Mouse (Mus musculus): ENCODE measurements around the gene Pfdn6.

The Pfdn6 gene

DNA sequence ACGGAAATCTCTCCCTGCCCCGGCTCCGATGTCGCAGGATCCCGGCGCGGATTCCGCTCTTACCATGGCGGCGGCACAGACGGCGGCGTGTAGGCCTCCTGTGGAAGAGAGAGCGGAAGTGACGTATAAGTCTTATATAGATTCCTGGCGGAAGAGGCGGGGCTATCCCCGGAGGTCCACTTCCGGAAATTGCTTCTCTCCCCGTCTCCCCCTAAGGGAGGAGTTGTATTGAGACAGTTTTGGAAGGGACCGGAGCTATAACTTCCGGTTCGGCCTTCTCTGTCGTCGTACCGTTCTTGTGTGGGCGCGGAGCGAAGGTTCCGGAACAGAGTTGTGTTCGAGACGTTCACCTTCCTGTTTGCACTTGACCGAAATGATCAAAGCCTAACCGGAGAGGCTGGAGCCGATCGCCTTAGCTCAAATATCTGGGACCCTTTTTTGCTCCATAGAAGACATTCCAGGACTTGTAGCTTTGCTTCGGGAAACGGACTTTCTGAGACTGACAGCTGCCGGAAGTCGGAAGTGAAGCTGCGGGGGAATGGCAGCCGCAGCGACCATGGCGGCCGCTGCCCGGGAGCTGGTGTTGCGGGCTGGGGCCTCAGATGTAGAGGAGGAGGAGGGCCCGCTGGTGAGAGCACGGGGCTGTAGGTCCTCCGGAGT lies 15.5 kb upstream of the Pfdn6 start, which contains the start of the genes Vps52 and Rps18:
Gene Vps52 (plus strand): TSS at position 258 of the 660 bp plus-strand sequence.
Gene Rps18 (minus strand): TSS at position 447 of the 660 bp plus-strand sequence.
- peak; percentile 96 to 97 for DNase-seq (ENCODE audit: low spot score in 2 of 2)

DNA sequence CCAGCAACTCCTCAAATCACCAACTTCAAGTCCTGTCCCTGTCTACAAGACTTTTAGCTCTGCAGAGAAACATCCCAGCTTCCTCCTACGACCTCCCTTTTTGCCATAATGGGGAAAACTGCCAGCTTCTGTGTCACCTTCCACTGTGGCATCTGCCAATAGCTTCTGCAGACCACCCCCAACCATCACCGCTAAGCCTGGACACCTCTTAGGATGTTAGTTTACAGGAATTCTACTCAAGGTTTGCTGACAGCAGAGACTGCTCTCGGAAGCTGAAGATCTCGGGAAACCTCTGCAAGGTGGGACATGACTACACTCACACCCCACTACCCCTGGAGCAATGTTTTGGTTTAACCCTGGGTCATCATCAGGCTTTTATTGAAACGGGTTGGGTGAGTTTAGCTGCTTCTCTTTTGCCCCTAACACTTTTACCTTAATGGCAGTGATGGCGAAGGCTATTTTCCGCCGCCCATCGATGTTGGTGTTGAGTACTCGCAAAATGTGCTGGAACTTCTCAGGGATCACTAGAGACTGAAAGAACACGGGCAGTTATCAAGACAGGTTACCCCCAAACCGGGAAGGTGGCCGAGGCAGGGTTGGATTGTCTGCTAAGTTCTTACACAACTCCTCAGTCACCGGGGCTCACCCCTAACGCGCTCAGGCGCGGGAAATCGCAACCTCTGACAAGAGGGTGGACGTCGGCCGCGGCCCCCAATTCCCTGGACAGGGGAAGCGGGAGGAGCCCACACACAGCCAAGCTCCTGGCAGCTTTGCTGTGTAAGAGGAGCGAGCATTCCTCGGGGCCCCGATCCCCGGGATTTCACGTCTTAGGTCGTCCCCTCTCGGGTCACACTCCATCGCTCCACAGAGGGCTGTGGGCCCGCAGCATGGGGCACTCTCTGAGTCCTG lies 14.8 kb upstream of the Pfdn6 start:
- DNase-seq (ENCODE audit: low spot score in 2 of 2), result no peak

DNA sequence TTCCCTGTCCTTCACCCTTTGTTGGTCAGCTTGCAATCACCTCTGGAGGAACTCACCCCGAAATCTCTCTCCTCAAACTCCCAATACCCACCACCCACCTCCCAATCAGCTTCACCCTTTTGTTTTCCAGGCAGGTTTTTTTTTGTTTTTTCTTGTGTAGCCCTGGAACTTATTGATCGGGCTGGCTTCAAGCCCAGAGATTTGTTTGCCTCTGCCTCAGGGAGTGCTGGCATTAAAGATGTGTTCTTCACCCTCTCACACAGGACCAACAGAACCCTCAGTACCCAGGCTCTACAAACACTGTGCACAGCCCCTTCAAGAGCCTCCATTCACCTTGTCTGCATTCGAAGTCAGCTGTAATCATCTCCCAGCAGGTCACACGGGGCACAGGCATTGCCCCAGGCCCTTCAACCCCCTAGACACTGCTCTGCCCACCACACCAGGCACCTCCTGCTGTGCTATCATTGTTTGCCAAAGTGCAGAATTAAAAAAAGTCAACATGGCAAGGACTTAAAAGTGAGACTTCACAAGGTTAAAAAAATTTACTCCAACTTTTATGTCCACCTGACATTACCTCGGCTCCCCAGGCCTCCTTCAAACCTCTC lies 13.9 kb upstream of the Pfdn6 start:
- no peak for DNase-seq (ENCODE audit: low spot score in 2 of 2)

DNA sequence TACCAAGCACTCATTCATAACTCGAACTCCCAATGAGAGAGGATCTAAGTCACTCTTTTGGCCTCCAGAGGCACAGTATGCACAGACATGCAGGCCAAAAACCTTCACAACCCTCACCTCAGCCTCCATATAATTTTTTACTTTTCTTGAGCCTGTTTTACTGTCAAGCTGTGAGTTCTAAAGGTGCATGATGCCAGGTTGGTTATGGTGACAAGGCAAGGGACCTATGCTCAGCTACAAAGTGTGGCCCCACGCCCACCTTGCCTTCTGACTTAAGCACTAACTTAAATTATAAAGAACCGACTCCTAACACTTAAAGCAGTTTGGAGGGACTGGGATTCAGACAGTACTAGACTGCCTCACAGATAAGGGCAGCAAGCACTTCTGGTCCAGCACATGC lies 13.2 kb upstream of the Pfdn6 start:
- no peak for DNase-seq (ENCODE audit: low spot score in 2 of 2)

DNA sequence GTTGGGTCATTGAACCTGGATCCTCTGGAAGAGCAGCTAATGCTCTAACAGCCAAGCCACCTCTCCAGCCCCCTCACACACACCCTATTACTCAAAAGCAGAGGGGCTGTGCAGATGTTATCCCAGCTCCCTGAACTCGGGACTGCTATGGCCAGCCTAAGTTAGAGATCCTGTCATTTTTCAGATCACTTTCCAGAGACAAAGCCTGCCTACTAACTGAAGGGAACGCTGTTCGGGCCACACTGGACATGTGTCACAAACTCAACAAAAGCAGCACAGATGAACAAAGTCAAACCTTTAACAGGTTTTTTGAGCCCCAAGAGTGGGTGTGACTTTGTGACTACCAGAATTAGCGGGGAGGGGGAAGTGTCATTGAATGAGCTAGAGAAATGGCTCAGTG lies 12.7 kb upstream of the Pfdn6 start:
- DNase-seq (ENCODE audit: low spot score in 2 of 2), result no peak

DNA sequence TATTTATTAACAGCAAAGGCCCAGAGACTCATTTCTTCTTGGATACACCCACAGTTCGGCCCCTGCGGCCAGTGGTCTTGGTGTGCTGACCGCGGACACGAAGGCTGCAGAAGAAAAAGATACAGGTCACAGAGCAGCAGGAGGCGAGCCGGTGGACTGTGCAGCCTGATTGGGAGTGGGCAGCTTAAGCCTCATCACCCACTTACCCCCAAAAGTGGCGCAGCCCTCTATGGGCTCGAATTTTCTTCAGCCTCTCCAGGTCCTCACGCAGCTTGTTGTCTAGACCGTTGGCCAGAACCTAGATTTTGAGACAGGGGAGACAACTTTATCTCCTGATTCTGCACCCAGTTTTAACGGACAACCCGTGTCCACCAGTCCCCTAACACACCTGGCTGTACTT lies 11.9 kb upstream of the Pfdn6 start:
- DNase-seq (ENCODE audit: low spot score in 2 of 2), result peak in 1 of 2 experiments; percentile 3

DNA sequence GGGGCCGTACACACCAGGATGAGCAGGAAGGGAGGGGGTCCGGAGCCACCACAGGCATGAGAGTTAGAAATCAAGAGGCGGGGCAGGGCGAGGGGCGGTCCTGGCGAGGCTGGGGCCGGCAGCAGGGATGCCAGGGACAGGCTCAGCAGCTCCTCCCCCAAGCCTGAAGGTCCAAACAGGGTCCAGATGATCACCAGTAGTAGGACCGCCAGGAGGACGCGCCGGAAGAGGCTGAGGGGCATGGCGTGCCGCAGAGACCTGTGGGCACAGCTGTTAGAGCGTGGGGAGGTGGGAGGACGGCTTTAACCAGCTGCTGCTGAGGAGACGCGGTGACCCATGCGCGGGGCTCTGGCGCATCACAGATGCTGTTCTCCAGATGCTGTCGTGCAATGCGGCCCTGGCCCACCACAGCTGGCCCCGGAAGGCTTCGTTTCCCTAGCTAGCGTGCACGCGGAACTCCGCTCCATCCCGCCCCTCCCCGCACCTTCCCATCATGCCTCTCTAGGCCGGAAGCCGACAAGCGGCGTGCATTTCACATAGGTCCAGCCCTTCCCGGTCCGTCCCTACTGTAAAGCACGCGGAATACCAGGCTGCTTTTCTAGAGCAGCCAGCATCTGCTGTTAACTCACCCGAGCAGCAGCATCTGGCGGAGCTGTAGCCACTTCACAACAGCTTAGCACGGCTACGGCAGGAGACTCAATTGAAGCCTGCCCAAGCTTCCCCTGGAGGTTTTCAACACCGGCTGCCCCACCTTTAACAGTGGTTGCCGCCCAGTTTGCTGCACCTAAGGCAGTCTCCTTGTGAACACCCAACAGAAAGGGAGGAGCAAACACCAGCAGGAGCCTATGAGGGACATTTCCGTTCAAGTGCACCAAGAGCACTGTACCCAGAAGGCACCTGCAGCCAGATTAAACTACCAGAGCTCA lies 11.1 kb upstream of the Pfdn6 start, which contains the start of gene B3galt4:
Gene B3galt4 (minus strand): TSS at position 468 of the 926 bp plus-strand sequence.
- peak; percentile 69 to 71 for DNase-seq (ENCODE audit: low spot score in 2 of 2)

DNA sequence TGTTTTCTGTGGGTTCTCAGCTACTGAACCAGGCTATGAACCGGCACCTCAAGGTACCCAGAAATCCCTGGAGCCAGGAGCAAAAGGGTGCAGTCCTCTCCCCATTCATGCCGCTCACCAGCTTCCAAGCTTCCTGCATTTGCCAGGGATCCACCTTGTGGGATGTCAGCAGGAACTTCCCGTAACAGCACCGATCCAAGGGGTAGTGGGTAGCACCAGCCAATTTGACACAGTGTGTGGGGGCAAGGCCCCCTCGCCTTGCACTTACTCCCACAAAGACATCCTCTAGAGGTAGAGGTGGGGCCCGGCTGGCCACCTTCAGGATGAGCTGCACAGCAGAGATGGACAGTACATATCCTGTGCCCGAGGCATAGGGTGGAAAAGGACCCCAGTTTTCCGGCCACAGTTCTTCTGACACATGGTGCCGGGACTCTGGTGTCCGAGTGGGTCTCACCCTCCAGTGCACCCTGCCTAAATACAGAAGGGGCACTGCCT lies 10.0 kb upstream of the Pfdn6 start:
- DNase-seq (ENCODE audit: low spot score in 2 of 2), result peak in 1 of 2 experiments; percentile 4

DNA sequence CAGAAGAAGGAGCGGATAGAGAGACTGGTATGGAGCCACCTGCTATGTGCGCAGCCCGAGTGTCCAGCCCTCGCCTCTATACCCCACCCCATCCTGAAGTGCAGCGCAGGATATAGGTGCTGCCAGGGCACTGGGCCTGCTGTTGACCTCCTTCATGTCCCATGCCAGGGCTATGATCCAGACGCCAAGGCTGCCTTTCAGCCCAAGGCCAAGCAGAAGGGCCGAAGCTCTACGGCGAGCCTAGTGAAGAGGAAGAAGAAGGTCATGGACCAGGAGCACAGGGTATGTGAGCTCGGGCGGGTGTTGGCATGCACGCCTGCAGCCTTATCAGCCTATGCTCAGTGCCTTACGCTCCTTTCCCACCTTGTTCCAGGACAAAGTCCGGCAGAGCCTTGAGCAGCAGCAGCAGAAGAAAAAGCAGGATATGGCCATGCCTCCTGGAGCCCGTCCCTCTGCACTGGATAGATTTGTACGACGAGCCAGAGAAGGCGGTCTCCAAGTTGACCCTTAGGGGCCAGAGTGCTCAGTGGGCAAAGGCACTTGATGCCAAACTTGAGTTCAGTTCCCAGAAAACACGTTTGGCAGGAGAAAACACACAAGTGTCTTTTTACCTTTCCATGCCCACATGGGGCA lies 8.9 kb upstream of the Pfdn6 start:
- DNase-seq (ENCODE audit: low spot score in 2 of 2), result no peak

DNA sequence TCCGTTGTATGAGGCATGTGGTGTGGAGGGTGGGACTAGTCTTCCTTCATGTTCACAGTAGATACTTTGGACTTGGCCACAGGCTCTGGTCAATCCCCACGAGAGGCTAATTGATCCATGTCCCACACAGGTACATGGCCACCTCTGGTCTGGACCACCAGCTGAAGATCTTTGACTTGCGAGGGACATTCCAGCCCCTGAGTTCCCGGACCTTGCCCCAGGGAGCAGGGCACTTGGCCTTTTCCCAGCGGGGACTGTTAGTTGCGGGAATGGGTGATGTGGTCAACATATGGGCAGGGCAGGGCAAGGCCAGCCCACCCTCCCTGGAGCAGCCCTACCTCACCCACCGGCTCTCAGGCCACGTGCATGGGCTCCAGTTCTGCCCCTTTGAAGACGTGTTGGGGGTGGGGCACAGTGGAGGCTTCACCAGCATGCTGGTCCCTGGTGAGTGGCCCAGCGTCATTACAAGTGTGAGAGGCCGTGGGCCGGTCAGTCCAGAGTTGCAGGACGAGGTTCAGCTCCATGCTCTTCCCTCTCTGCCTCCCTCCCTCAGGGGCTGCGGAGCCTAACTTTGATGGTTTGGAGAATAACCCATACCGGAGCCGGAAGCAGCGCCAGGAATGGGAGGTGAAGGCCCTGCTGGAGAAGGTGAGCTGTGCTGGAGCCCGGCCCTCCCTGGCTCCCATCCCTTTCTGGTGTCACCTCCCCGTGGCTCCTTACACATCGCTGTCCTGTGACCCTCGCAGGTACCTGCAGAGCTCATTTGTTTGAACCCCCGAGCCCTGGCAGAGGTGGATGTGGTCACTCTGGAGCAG lies 8.2 kb upstream of the Pfdn6 start:
- DNase-seq (ENCODE audit: low spot score in 2 of 2), result no peak

DNA sequence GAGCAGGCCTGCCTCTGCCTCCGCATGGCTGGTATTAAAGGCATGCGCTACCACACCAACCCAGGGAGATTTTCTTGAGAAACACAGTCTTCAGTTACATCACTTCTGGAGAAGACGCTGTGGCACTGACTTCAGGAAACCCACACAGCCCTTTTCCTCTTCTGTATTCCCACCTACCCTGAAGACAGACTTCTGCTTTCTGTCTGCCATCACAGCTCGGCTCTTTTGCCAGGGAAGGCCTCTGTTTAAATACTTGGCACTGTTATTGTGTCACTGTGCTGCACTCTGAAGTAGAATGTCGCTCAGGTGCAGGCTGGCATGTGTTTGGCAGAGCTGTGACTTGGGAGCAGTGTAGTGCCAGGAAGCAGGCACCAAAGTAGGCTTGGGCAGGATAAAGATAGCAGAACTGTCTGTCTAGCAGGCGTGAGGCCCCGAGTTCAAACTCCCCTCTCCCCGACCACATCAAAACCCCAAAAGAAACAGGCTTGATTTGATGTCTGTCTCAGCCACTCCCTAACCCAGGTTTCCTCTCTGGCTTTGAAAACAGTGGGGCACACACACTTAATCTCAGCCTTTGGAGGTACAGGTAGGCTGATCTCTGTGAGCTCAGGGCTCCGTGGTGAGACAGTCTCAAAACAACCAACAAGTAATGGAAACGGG lies 7.4 kb upstream of the Pfdn6 start:
- DNase-seq (ENCODE audit: low spot score in 2 of 2), result no peak

DNA sequence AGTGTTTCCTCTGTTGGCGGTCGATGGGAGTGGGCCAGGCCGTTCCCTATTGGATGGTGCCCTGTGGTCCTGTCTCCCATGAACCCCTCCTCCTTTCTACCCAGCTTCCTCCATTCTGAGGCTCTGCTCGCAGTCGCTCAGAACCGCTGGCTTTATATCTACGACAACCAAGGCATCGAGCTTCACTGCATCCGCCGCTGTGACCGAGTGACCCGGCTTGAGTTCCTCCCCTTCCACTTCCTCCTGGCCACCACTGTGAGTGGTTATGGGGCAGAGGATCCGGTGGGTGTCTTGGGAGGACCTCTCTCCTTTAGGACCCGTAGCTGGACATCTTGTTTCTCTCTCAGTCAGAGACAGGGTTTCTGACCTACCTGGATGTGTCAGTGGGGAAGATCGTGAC lies 3.3 kb upstream of the Pfdn6 start:
- no peak for DNase-seq (ENCODE audit: low spot score in 2 of 2)

DNA sequence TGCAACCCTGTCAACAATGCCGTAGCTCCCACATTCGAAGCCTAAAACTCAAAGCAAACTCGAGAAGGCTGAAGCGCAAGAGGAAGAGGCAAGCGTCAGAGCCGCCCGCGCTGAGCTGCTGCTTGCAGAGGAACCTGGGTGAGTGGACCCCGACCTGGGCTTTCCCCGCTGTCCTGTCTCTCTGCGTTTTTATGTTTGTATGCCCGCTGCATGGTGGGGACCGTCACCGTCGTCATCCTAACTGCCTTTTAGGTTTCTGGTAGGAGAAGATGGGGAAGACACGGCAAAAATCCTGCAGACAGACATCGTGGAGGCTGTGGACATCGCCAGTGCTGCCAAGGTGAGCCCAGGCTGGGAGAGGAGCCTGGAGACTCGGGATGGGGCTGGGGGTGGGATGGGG lies 1.2 kb upstream of the Pfdn6 start:
- no peak for DNase-seq (ENCODE audit: low spot score in 2 of 2)

DNA sequence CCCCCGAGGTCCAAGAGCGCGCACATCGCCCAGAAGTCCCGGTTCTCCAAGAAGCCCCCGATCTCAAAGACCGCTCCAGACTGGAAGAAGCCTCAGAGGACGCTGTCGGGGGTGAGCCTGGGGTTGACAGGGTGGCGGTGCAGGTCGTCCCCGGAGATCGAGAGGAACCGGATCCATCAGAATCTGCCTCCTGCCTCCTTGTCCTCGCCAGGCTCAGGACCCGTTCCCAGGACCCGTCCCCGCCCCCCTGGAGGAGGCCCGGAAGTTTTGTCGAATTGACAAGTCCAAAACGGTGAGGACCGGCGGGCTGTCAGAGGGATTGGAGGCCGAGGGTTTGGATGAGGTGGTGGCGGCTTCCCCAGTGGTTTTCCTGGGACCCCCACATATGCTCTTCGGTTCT lies 838 bp upstream of the Pfdn6 start:
- DNase-seq (ENCODE audit: low spot score in 2 of 2), result no peak

DNA sequence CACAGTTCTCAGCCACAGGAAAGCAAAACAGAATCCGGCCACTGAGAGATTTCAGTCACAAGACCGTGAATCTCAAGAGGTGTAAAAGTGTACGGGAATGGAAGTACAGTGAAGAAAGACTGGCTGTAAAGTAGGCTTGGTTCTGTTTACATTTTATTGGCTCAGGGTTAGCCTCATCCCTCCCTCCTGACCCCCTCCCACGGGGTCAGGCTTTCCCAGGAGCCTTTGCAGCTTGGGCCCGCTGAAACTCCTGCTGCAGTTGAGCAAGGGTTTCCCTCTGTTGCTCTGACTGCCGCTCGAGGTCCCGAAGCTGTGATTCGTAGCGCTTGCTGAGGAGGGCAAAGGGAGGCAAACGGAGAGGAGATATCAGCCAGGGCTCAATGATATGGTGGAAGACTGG lies 1.4 kb downstream of the Pfdn6 start:
- no peak for DNase-seq (ENCODE audit: low spot score in 2 of 2)

DNA sequence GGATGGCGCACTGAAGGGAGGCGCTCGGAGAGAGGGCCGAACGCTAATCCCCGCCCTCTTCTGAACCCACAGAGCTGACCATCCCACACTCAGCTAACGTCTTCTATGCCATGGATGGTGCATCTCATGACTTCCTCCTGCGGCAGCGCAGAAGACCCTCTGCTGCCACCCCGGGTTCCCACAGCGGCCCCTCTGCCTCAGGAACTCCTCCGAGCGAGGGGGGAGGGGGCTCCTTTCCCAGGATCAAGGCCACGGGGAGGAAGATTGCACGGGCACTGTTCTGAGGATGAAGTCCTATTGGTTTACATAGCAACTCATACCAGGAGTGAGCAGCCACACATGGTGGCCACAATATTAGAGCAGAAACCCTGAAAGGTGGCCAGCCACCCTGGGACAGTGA lies 3.1 kb downstream of the Pfdn6 start:
- no peak for DNase-seq (ENCODE audit: low spot score in 2 of 2)

DNA sequence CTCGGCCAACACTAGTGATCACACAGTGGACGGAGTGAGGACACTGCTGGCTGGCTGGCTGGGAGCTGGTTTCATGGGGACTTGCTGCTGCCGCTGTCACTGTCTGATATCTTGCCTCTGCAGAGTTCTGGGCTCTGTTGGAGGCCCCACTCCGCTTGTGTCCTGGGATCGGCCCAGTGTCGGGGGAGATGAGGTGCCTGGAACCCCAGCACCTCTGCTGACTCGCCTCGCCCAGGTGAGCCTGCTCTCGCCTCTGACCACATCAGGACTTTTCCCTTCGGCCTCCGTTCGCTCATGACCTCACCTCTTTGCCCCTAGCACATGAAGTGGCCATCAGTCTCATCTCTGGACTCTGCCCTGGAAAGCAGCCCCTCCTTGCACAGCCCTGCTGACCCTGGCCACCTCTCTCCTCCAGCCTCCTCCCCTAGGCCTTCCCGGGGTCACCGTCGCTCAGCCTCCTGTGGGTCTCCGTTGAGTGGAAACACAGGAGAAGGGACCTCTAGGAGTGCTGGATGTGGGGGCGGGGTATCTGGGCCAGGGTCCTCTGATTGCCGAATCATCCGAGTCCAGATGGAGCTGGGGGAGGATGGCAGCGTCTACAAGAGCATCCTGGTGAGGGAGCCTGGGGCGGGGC lies 4.6 kb downstream of the Pfdn6 start:
- DNase-seq (ENCODE audit: low spot score in 2 of 2), result no peak

DNA sequence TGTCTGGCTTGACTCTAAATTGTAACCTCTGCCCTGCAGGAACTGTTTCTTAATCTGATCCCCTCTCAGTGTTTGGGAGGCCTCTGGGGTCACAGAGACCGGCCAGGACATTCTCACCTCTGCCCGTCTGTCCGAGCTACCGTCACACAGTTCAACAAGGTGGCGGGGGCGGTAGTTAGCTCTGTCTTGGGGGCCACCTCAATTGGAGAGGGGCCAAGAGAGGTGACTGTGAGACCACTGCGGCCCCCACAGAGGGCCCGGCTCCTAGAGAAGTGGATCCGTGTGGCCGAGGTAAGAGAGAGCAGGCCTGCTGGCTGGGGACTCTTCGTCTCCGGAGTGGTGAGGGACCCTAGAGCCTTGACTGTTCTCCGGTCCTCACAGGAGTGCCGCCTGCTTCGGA lies 7.2 kb downstream of the Pfdn6 start:
- DNase-seq (ENCODE audit: low spot score in 2 of 2), result no peak

DNA sequence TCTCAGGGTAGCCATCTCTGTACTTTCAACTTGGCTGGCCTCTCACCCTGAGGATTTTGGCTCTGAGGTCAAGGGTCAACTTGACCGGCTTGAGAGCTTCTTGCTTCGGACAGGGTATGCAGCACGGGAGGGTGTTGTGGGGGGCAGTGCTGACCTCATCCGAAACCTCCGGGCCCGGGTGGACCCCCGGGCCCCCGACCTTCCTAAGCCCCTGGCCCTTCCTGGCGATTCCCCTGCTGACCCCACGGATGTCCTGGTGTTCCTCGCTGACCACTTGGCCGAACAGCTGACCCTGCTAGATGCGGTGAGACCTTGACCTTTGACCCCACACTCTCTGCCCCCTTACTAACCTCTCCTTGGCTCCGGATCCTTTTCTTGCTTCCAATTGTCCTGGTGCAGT lies 7.7 kb downstream of the Pfdn6 start:
- DNase-seq (ENCODE audit: low spot score in 2 of 2), result no peak

Measured in heart, adult 9 months (tissue).